Mouse (Mus musculus) embryonic fibroblast, embryonic 13.5 days (primary cell): ENCODE results near the gene Cfap73. TPM values are rescaled to one million over a fixed set of nuclear protein-coding genes. Genes with fewer than 3 reads are reported as not detected.
A peak's percentile ranks its signal among the peaks of the same experiment; 100 is the strongest.

Source experiments
- H3K27ac ChIP-seq: 2 replicates; pipeline ENCODE4 v1.5.1; 2012; ENCODE audit warnings: low read length, control low read depth, inconsistent platforms; ENCODE audit not compliant: insufficient read depth
- H3K4me1 ChIP-seq: 2 replicates; pipeline ENCODE4 v1.6.1; 2011; ENCODE audit warnings: low read length; ENCODE audit not compliant: control insufficient read depth, insufficient read depth
- H3K4me3 ChIP-seq: 2 replicates; pipeline ENCODE4 v1.5.1; 2011; ENCODE audit warnings: mild to moderate bottlenecking, control low read depth, low read length; ENCODE audit not compliant: insufficient read depth
- CTCF ChIP-seq: IDR thresholded peaks from 2 replicates; pipeline ENCODE4 v1.5.1; 2011; ENCODE audit warnings: mild to moderate bottlenecking, control low read depth, low read length, moderate library complexity, borderline replicate concordance; ENCODE audit not compliant: insufficient read depth
- POLR2A ChIP-seq: IDR thresholded peaks from 2 replicates; pipeline ENCODE4 v1.6.1; 2011; ENCODE audit warnings: low read depth, mild to moderate bottlenecking, control low read depth, low read length, moderate library complexity
- polyA plus RNA-seq: library from polyadenylated mRNA; stranded (reverse); fragments of >200 nt; gene quantifications from 2 replicates; pipeline ENCODE4 v1.2.4, GENCODE M21; 2011; ENCODE audit warnings: low read depth; ENCODE audit not compliant: missing spikeins, insufficient read length

The Cfap73 gene
- polyA plus RNA-seq, 1 experiment = not detected

- TF ChIP-seq CTCF = no peak
- TF ChIP-seq POLR2A = 0 out of 2 replicates have a peak, but pooled peaks have one; percentile 11
- Histone ChIP-seq H3K4me3 (peak overlapping the region; percentile 17; the same call in 1 of the 2 replicates), H3K4me1 (no peaks in the 10 kb centered on the region), H3K27ac (peak overlapping the region; percentile 11; the same call in 1 of the 2 replicates)
Observed at GRCm38 (mm10) chr5:120605241-120605661, 28.8 kb downstream of the Cfap73 start.

- no peaks in the 10 kb centered on the region for H3K4me1 ChIP-seq
- H3K4me3 ChIP-seq = peak overlapping the region; percentile 17; the same call in 1 of the 2 replicates
- peak overlapping the region; percentile 11; the same call in 1 of the 2 replicates for H3K27ac ChIP-seq
- peak; percentile 48; the same call in 1 of the 2 replicates for TF ChIP-seq CTCF
- no peak for TF ChIP-seq POLR2A
Observed at GRCm38 (mm10) chr5:120604839-120605238, 29.2 kb downstream of the Cfap73 start.

GRCm38 (mm10) chr5:120603515-120603914 is 30.5 kb downstream of the Cfap73 start:
- TF ChIP-seq CTCF (no peak), POLR2A (no peak)
- Histone ChIP-seq H3K4me3 (no peak overlapping the region), H3K4me1 (no peaks in the 10 kb centered on the region), H3K27ac (no peak overlapping the region)

GRCm38 (mm10) chr5:120602210-120602609 is 31.8 kb downstream of the Cfap73 start:
- TF ChIP-seq CTCF (no peak), POLR2A (no peak)
- Histone ChIP-seq H3K4me3 (no peak overlapping the region), H3K27ac (no peak overlapping the region), H3K4me1 (no peaks in the 10 kb centered on the region)

- Histone ChIP-seq H3K27ac (no peak overlapping the region), H3K4me1 (no peaks in the 10 kb centered on the region), H3K4me3 (no peak overlapping the region)
- TF ChIP-seq POLR2A (no peak), CTCF (peak; percentile 42; the same call in 1 of the 2 replicates)
Observed at GRCm38 (mm10) chr5:120600946-120601668, 32.9 kb downstream of the Cfap73 start.

GRCm38 (mm10) chr5:120599625-120600024 is 34.4 kb downstream of the Cfap73 start:
- no peak overlapping the region for H3K27ac ChIP-seq
- no peak overlapping the region for H3K4me3 ChIP-seq
- no peaks in the 10 kb centered on the region for H3K4me1 ChIP-seq
- TF ChIP-seq POLR2A (no peak), CTCF (no peak)

- no peak for TF ChIP-seq POLR2A
- Histone ChIP-seq H3K4me1 (no peaks in the 10 kb centered on the region), H3K4me3 (no peak overlapping the region), H3K27ac (no peak overlapping the region)
Observed at GRCm38 (mm10) chr5:120594485-120594884, 39.5 kb downstream of the Cfap73 start.

GRCm38 (mm10) chr5:120592141-120592540 is 41.9 kb downstream of the Cfap73 start:
- Histone ChIP-seq H3K27ac (no peak overlapping the region), H3K4me1 (0 out of 2 replicates have a peak, but pooled peaks cover 3% of the 10 kb centered on the region), H3K4me3 (no peak overlapping the region)
- TF ChIP-seq CTCF (no peak), POLR2A (no peak)

GRCm38 (mm10) chr5:120590356-120591010 is 43.6 kb downstream of the Cfap73 start:
- 0 out of 2 replicates have a peak, but pooled peaks cover 3% of the 10 kb centered on the region for H3K4me1 ChIP-seq
- no peak overlapping the region for H3K4me3 ChIP-seq
- no peak overlapping the region for H3K27ac ChIP-seq
- TF ChIP-seq CTCF (peak; percentile 55; the same call in 1 of the 2 replicates), POLR2A (no peak)
